Mouse (Mus musculus) kidney, embryonic 14.5 days (tissue): Measurements from ENCODE around the gene Litaf. TPM values are rescaled to one million over a fixed set of nuclear protein-coding genes. Genes with fewer than 3 reads are reported as not detected.

Experiments used
- ATAC-seq: fragments of 200-750 bp; cut with Nextera tagmentation; 2 replicates; pipeline ENCODE4 v1.8.0; 2017; ENCODE audit warnings: moderate number of reproducible peaks, mild to moderate bottlenecking, moderate TSS enrichment, moderate library complexity; ENCODE audit not compliant: low FRiP score, low TSS enrichment
- H3K27ac ChIP-seq: fragments of 300-500 bp; sonication (generic); 2 replicates; pipeline ENCODE4 v1.5.1; 2014; ENCODE audit warnings: low read depth, mild to moderate bottlenecking, low read length, moderate library complexity, mixed read lengths
- H3K27me3 ChIP-seq: fragments of 300-500 bp; sonication (generic); 2 replicates; pipeline ENCODE4 v1.6.1; 2014; ENCODE audit warnings: mild to moderate bottlenecking, low read length; ENCODE audit not compliant: control insufficient read depth, insufficient read depth
- H3K36me3 ChIP-seq: fragments of 300-500 bp; sonication (generic); 2 replicates; pipeline ENCODE4 v1.6.1; 2014; ENCODE audit warnings: low read length, mixed read lengths; ENCODE audit not compliant: control insufficient read depth, insufficient read depth
- H3K4me1 ChIP-seq: fragments of 300-500 bp; sonication (generic); 2 replicates; pipeline ENCODE4 v1.6.1; 2014; ENCODE audit warnings: low read length, mixed read lengths; ENCODE audit not compliant: control insufficient read depth, insufficient read depth
- H3K4me2 ChIP-seq: fragments of 300-500 bp; sonication (generic); replicated peaks from 2 replicates; pipeline ENCODE4 v1.6.1; 2014; ENCODE audit warnings: low read depth, mild to moderate bottlenecking, low read length
- H3K4me3 ChIP-seq: fragments of 300-500 bp; sonication (generic); 2 replicates; pipeline ENCODE4 v1.5.1; 2014; ENCODE audit warnings: mild to moderate bottlenecking, low read length
- H3K9ac ChIP-seq: fragments of 300-500 bp; sonication (generic); 2 replicates; pipeline ENCODE4 v1.6.1; 2014; ENCODE audit warnings: low read depth, mild to moderate bottlenecking, low read length, moderate library complexity
- H3K9me3 ChIP-seq: fragments of 300-500 bp; sonication (generic); 2 replicates; pipeline ENCODE4 v1.6.1; 2016; ENCODE audit warnings: low read length; ENCODE audit not compliant: control insufficient read depth
- WGBS: fragments of 180-500 bp; shearing (Covaris S2); extraction: QIAGEN DNeasy Blood & Tissue Kit; methylation state at CpG from one replicate; pipeline ENCODE4 v1.1.7; 2014; 5-methylcytosine and 5-hydroxymethylcytosine counted together
- polyA plus RNA-seq: library from polyadenylated mRNA; unstranded; fragments of >200 nt; fragmentation: Nextera tagmentation; extraction: Ambion mirVana; gene quantifications from 2 replicates; pipeline ENCODE4 v1.2.1, GENCODE M21; 2014

Gene Litaf
- polyA plus RNA-seq, 1 experiment from 2014 or later: 121 TPM

DNA sequence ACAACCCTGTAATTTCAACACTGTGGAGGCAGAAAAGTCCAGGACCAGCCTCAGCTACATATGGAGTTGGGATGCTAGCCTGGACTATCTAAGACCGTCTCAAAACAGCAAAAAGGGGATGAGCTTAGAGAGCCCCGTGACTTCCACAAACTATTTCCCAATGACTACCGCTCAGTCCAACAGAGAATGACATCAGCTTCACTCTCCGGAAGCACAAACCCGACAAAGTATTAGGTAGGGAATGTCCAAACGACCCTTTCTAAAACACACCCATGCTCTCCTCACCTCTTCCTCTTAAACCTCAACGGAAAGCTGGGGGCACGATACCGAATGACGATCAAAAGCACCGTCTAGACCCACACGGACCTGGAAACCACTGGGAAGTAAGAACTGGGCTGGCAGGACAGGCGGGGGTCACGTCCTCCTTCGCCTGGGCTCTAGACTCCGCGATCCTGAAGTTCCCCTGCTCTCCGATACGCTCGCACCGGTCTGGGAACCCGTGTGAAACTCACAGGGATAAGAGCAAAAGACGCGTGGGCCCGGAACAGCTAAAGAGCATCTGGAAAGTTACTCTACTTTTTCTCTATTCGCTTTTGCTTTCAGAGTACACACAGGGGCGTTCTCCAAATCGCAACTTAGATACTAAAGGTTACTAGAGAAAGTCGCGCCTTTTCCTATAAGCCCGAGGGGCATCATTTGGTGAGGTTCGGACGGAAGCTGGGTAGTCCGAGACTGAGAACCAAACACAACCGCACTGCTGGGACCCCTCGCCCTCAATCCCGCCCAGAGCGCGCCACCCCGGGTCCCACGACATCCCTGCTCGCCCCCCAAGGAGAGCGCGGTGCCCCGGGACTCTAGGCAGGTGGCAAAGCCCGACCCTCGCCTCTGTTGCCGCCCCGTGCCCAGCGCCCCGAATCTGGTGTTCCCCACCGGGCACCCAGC lies 73.6 kb downstream of the Litaf start:
- peaks cover 6% of the 10 kb centered on the region; the same call in 1 of the 2 replicates for H3K36me3 ChIP-seq
- peak; percentile 65 for ATAC-seq
- peak overlapping the region; percentile 70 for H3K4me2 ChIP-seq
- peak overlapping the region; percentile 89 for H3K9ac ChIP-seq
- peak overlapping the region; percentile 86 for H3K27ac ChIP-seq
- H3K27me3 ChIP-seq: no peaks in the 10 kb centered on the region
- under 1% methylated on average over 52 of the region's 52 CpGs for WGBS
- H3K4me3 ChIP-seq: peak overlapping the region; percentile 87
- peaks cover 6% of the 10 kb centered on the region; the same call in 1 of the 2 replicates for H3K9me3 ChIP-seq
- H3K4me1 ChIP-seq: peaks cover 15% of the 10 kb centered on the region

DNA sequence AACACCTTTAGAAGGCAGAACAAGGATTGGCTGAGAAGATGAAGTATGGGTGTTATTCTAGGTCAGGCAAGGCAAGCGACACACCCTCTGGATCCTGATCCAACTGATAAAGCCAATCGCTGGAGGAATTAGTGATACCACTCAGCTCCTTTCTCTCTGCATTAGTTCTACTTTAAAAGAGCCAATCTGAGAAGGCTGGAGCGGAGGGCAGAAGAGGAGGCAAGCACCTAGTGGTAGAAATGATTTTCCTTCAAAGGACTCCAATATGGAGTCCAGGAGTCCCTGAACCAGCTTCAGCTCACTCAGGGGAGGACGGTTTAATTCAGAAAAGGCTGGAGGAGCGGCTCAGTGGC lies 74.2 kb downstream of the Litaf start:
- Histone ChIP-seq H3K4me2 (peak overlapping the region; percentile 70), H3K4me3 (peak overlapping the region; percentile 87), H3K4me1 (peaks cover 15% of the 10 kb centered on the region), H3K27me3 (no peaks in the 10 kb centered on the region), H3K36me3 (peaks cover 6% of the 10 kb centered on the region; the same call in 1 of the 2 replicates), H3K9me3 (peaks cover 6% of the 10 kb centered on the region; the same call in 1 of the 2 replicates), H3K27ac (peak overlapping the region; percentile 86; the same call in 1 of the 2 replicates), H3K9ac (peak overlapping the region; percentile 89)
- ATAC-seq: no peak
- 67% methylated on average over 5 of the region's 5 CpGs for WGBS

DNA sequence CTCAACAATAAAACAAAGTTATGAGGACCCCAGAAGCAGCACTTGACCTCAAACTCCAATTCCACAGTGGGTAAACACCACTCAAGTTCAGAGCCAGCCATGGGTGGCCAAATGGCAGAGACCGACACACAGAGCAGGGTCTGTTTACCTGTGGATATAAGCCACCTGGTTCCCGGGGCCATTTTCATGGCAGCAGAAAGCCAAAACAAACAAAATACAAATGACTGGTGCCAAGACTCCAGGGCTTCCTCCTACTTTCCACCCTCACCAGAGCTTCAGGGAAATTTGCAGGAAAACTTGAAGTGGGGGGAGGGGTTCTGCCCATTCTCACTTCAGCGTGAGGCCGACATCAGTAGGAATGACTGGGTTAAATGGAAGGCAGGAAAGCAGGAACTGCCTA lies 75.2 kb downstream of the Litaf start:
- H3K4me1 ChIP-seq: peaks cover 15% of the 10 kb centered on the region
- peaks cover 6% of the 10 kb centered on the region; the same call in 1 of the 2 replicates for H3K36me3 ChIP-seq
- H3K27ac ChIP-seq: no peak overlapping the region
- 50% methylated on average over 4 of the region's 4 CpGs for WGBS
- H3K9ac ChIP-seq: no peak overlapping the region
- H3K4me3 ChIP-seq: no peak overlapping the region
- H3K27me3 ChIP-seq: no peaks in the 10 kb centered on the region
- H3K4me2 ChIP-seq: peak overlapping the region; percentile 70
- H3K9me3 ChIP-seq: peaks cover 6% of the 10 kb centered on the region; the same call in 1 of the 2 replicates
- ATAC-seq: no peak

DNA sequence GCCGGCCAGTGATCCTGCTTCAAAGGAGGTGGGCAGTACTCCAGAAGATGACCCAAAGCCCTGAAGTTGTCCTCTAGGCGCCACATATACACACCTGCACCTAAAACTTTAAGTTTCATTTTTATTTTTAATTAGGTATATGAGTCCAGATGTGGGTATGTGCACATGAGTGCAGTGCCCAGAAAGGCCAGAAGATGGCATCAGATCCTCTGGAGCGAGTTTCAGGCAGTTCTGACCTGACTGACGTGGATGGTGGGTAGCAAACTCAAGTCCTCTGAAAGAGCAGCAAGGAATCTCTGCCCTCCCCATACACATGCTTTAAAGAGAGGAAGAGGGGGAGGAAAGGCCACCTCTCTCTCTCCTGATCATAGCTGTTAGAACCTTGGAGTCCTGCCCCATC lies 76.1 kb downstream of the Litaf start:
- Histone ChIP-seq H3K36me3 (peaks cover 6% of the 10 kb centered on the region; the same call in 1 of the 2 replicates), H3K9me3 (peaks cover 6% of the 10 kb centered on the region; the same call in 1 of the 2 replicates), H3K27me3 (no peaks in the 10 kb centered on the region), H3K4me1 (peaks cover 22% of the 10 kb centered on the region), H3K9ac (no peak overlapping the region), H3K27ac (no peak overlapping the region), H3K4me3 (no peak overlapping the region), H3K4me2 (no peak overlapping the region)
- 93% methylated on average over 4 of the region's 4 CpGs for WGBS
- ATAC-seq: no peak

DNA sequence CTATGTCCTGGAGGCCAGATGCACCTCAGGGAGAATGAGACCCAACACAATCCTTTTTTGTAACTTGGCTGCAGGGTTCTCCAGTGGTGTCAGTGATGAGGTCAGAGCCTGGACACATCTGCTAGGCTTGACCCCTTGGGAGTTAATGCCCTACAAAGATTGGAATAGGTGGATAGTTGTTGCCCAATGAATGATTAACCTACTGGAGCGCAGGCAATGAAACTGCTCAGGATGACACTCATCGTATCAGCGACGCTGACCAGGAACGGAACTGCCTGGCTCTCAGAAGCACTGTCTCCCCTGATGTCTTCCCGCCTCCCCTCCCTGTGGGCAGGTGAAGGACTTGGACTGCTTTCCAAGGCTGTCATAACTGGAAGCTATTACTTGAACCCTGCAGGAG lies 76.6 kb downstream of the Litaf start:
- ATAC-seq: no peak
- Histone ChIP-seq H3K27me3 (no peaks in the 10 kb centered on the region), H3K4me3 (no peak overlapping the region), H3K4me1 (peaks cover 24% of the 10 kb centered on the region), H3K9me3 (peaks cover 6% of the 10 kb centered on the region; the same call in 1 of the 2 replicates), H3K4me2 (no peak overlapping the region), H3K36me3 (peaks cover 6% of the 10 kb centered on the region; the same call in 1 of the 2 replicates), H3K27ac (no peak overlapping the region), H3K9ac (no peak overlapping the region)
- 94% methylated on average over 6 of the region's 6 CpGs for WGBS

DNA sequence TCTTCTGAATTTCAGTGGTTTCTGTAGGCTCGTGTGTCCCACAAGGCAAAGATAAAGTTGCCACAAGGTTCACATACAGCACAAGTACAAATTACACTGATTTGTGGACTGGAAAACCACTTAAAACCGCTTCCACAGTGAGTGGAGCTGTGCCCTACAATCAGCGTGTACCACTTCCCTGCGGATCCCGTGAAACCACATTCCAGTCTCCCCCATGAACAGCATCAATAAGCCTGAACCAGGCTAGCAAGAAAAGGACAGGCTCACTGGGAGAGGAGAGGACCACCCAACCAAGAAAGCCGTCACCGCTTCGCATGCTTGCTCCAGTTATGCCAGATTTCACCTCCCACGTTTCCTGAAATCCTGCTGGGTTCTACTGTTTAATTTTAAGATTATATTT lies 77.7 kb downstream of the Litaf start:
- Histone ChIP-seq H3K9ac (no peak overlapping the region), H3K27ac (peak overlapping the region; percentile 25; the same call in 1 of the 2 replicates), H3K27me3 (no peaks in the 10 kb centered on the region), H3K4me3 (no peak overlapping the region), H3K4me1 (peaks cover 23% of the 10 kb centered on the region; the same call in 1 of the 2 replicates), H3K9me3 (peaks cover 6% of the 10 kb centered on the region; the same call in 1 of the 2 replicates), H3K36me3 (peaks cover 6% of the 10 kb centered on the region; the same call in 1 of the 2 replicates), H3K4me2 (no peak overlapping the region)
- WGBS: 58% methylated on average over 9 of the region's 9 CpGs
- ATAC-seq: no peak

DNA sequence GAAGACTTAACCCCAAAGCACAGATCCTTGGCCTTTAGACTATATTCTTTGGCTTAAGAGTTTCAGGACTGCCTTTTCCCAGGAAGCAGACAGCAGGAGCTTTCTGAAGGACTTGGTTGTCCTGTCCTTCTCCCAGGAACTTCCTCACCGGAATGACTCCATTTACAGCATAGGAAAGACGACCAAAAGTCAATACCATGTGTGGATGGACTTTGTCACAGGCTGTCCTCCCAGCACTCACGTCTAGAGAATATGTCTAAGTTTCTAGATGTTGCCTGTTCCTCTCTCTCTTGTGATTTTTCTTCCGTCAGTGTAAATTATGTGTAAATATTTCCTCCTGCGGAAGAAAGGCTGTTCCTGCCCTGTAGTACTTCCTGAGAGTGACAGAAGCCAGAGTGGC lies 81.4 kb downstream of the Litaf start:
- peaks cover 4% of the 10 kb centered on the region; the same call in 1 of the 2 replicates for H3K36me3 ChIP-seq
- H3K9ac ChIP-seq: no peak overlapping the region
- no peak overlapping the region for H3K4me3 ChIP-seq
- no peaks in the 10 kb centered on the region for H3K9me3 ChIP-seq
- peaks cover 39% of the 10 kb centered on the region for H3K4me1 ChIP-seq
- H3K27me3 ChIP-seq: no peaks in the 10 kb centered on the region
- 64% methylated on average over 5 of the region's 5 CpGs for WGBS
- no peak for ATAC-seq
- no peak overlapping the region for H3K4me2 ChIP-seq
- peak overlapping the region; percentile 32; the same call in 1 of the 2 replicates for H3K27ac ChIP-seq

DNA sequence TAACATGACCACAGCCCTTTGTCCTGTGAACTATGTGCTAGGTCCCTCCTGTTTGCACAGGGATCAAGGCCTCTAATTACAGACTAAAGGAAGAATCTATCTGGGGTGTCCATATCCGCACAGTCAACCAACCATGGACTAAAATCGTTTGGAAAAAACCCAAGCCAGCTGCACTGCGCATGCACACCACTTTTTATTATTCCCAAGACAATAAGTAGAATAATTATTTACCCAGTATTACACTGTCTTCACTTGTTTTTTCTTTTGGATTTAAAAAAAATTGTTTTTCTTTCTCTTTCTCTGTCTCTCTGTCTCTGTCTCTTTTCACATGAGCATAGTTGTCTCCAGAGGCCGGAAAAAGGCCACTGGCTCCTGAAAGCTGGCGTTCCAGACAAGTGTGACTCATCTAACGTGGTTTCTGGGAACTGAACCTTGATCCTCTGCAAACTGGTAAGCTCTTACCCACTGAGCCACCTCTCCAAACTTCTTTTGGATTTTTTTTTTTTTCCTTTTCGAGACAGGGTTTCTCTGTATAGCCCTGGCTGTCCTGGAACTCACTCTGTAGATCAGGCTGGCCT lies 84.4 kb downstream of the Litaf start:
- H3K36me3 ChIP-seq: no peaks in the 10 kb centered on the region; the same call in 1 of the 2 replicates
- no peak overlapping the region for H3K4me2 ChIP-seq
- H3K4me3 ChIP-seq: no peak overlapping the region
- no peaks in the 10 kb centered on the region for H3K9me3 ChIP-seq
- no peak for ATAC-seq
- peaks cover 50% of the 10 kb centered on the region for H3K4me1 ChIP-seq
- 57% methylated on average over 7 of the region's 7 CpGs for WGBS
- no peak overlapping the region for H3K9ac ChIP-seq
- no peaks in the 10 kb centered on the region for H3K27me3 ChIP-seq
- H3K27ac ChIP-seq: no peak overlapping the region
